Mouse (Mus musculus) adrenal gland, postnatal 4 days (tissue): Measurements from ENCODE around the gene Exoc3. TPM values are rescaled to one million over a fixed set of nuclear protein-coding genes. Genes with fewer than 3 reads are reported as not detected.
A peak's percentile ranks its signal among the peaks of the same experiment; 100 is the strongest.

Experiments
- DNase-seq, 2 experiments: peaks; one replicate each; pipeline ENCODE4 v3.0.0; 2021 to 2022; ENCODE audit warnings: low spot score in 2 of 2, mixed read lengths in 2 of 2
- total RNA-seq, 2 experiments: library from RNA; stranded (reverse); gene quantifications; 2 replicates each; pipeline ENCODE4 v1.2.3; 2021

Exoc3 gene
- total RNA-seq, 2 experiments from 2014 or later: 57.6 to 62.6 TPM

DNA sequence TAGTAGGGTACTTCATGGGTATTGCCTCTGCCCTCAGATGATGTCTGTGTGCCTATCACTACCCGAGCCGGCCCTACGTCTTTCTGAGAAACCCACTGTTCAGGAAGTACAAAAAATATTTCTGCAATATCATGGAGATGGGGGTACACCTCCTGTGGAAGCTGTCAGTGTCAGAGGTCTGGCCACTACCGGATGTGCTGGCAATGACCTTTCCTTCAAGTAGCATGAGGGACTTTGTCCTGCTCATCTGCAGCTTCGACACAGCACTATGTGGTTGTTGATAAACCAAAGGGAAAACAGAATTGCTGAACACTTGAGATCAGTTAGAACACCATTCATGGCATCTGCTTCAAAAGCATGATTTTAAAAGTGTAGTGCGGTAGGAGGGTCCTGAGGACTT is 67.7 kb downstream of the Exoc3 start:
- DNase-seq: no peak

DNA sequence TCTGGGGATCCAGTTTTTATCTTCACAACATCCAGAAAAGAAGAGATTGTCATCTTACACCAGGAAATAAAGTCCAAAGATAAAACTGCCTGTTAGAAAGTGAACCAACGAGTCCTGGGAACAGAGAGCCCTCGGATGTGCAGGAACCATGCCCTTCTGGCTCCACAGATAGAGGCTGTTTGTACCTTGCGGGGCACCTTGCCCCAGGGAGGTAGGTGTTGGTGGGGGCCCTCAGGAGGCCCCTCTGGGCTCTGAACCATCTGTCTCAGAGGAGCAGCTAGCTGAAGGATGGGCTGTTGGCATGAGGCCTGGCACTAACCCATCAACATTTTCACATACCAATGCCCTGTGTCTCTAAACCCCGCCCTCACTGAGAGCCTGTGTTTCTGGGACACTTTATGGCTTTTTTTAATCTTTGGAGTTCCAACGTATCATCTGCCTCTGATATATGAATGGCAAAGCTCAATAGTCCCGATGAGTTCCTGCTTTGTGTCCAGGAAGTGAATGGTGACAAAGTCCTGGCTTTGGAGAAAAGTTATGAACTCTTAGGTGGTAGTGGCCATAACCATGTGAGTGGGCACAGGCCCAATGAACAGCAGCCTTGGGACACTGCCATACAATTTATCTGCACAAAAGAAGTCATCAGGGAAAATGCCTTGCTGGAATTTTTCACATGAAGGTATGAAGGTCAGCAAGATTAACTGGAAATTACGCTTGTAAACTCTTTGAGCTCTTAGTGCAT is 69.5 kb downstream of the Exoc3 start:
- DNase-seq: no peak

DNA sequence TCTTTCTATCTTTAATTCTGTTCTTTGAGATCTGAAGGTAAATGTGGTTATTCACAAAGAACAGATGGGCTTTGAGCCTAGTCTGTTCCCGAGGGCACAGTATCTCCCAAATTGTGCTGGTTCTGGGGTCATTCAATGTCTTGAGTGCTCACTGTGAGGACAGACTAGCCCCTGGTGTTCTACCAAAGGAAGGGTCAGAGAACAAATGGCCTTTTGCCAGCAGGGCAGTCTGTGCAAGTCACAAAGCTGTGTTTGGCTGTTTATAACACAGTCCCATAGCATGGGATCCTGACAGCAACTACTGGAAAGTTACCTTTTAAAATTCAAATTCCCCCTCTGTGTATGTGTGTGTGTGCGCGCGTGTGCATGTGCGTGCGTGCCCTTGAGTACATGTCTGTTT is 78.6 kb downstream of the Exoc3 start:
- no peak for DNase-seq

DNA sequence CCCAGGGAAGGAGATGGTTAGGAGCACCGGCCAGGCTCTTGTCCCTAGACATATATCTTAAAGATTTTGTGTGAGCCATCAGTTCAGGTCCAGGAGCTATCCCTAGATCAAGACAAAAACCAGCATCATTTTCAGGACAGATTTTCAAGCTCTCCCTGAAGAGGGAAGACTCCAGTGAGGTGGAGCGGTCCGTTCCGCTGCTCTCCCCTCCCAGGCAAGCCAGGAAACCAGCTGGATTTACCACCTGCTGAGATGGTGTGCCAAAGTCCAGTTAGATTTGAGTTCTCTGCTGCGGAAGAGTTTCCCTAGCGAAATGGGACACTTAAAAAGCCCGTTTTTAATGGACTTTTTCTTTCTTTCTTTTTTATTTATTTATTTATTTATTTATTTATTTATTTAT is 81.0 kb downstream of the Exoc3 start:
- DNase-seq: no peak

DNA sequence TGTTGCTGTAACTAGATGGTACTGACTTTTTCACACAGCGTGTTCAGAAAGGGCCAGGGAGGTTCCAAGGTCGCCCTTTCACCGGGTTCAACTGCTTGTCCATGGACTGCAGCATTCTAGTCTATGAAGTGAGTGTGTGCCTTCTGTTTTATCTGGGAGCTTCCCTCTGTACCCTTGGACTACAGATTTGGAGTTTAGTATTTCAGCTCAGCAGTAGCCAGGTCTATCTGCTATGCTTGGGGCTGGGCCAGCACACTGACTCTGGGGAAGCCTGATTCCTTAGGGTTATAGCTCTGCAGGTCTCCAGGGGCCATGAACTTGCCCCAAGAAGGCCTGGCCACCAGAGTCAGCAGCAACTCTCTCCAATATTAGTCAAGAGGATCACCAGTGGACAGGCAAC is 85.9 kb downstream of the Exoc3 start:
- no peak for DNase-seq

DNA sequence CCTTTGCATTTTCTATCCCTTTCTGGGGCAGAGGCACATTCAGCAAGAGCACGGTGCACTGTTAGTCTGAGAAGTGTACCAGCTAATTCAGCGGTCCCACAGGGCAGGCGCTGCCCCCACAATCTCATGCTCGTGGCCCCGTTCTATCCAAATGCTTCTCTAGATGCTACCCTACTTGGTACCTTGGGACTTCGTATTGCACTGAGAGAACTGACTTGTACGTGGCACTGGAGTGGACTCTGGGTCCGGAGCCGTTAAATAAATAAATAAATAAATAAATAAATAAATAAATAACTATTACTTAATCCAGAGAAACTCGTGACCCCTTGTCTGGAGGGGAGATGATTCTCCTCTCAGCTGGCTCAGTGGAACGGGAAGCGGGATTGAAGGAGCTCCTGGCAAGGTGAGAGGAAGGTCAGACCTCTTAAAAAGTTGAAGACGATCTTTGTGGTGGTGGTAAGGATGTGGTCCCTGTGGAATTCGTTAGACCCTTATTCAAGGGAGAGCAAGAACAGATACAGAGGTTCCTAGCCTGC is 86.7 kb downstream of the Exoc3 start:
- DNase-seq: no peak

DNA sequence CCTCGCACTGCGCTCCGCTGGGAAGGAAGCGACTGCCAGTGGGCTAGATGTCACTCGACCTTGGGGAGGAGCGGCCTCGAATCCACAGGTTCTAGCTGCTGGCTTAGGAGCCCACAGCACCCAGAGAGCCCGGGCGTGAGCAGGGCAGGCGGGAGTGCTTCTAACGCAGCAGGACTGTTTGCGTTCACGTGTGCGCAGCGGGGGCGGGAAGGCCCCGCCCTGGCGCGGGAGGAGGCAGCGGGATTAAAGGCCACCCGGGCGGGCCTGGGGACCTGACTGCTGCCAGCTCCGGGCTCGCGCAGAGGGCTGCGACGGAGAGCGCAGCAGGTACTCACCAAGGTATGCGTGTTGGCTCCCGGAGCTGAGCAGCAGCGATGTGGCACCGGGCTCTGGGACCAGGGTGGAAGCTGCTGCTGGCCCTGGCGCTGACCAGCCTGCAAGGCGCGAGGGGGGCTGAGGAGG is 87.4 kb downstream of the Exoc3 start, which contains the start of gene Slc9a3:
TSS of gene Slc9a3 (plus strand) at position 317 of the 462 bp plus-strand sequence.
- DNase-seq: peak in 1 of 2 experiments; percentile 4

Other genes starting within 250 kb of the Exoc3 start
- not detected for gene Zdhhc11, start 244.9 kb downstream of the Exoc3 start, total RNA-seq
- gene Tppp, start 199.3 kb downstream of the Exoc3 start, total RNA-seq: 1 to 10 TPM; 3.1 to 4.3 TPM
- gene Cep72, start 146.4 kb downstream of the Exoc3 start, total RNA-seq: 10 to 100 TPM in 1 of 2 experiments, 1 to 10 TPM in 1; 8.9 to 10.7 TPM
- 1 to 10 TPM in 1 of 2 experiments, under 1 TPM in 1; 0.42 to 3.2 TPM for gene Slc9a3, start 87.3 kb downstream of the Exoc3 start, total RNA-seq
- 1 to 10 TPM; 2.3 to 2.4 TPM for gene Ahrr, start 83.6 kb upstream of the Exoc3 start, total RNA-seq
- gene Pdcd6, start 108.8 kb upstream of the Exoc3 start, total RNA-seq: 100 to 1,000 TPM; 143 to 145 TPM
- 100 to 1,000 TPM; 450 to 473 TPM for gene Sdha, start 141.5 kb upstream of the Exoc3 start, total RNA-seq
- gene Ccdc127, start 141.6 kb upstream of the Exoc3 start, total RNA-seq: 10 to 100 TPM; 48.3 to 50.8 TPM
- gene Lrrc14b, start 155.3 kb upstream of the Exoc3 start, total RNA-seq: 1 to 10 TPM in 1 of 2 experiments, under 1 TPM in 1; 0.78 to 1.5 TPM
- gene Zfp72, start 182.1 kb upstream of the Exoc3 start, total RNA-seq: 1 to 10 TPM; 2.9 to 3.3 TPM
- gene Ftl1-ps1, start 191.0 kb upstream of the Exoc3 start, total RNA-seq: 100 to 1,000 TPM; 682 to 698 TPM